Mouse (Mus musculus) intestine, embryonic 16.5 days (tissue): ENCODE measurements at regions not wholly inside any gene's neighbourhood (a gene's known extent, or its start where the extent isn't known, plus 50 kb on each side); places are given as distances from the start of the nearest gene placed in this dataset.

Experiments
- ATAC-seq: fragments of 200-750 bp; cut with Nextera tagmentation; 2 replicates; pipeline ENCODE4 v1.8.0; 2017; ENCODE audit warnings: moderate TSS enrichment, moderate library complexity
- H3K27ac ChIP-seq: fragments of 300-500 bp; sonication (generic); 2 replicates; pipeline ENCODE4 v1.5.1; 2014; ENCODE audit warnings: mild to moderate bottlenecking, low read length
- H3K27me3 ChIP-seq: fragments of 300-500 bp; sonication (generic); replicated peaks from 2 replicates; pipeline ENCODE4 v1.6.1; 2014; ENCODE audit warnings: low read length, control low read depth, mixed read lengths; ENCODE audit not compliant: control insufficient read depth, insufficient read depth
- H3K36me3 ChIP-seq: fragments of 300-500 bp; sonication (generic); 2 replicates; pipeline ENCODE4 v1.6.1; 2014; ENCODE audit warnings: low read length, control low read depth; ENCODE audit not compliant: control insufficient read depth, insufficient read depth
- H3K4me1 ChIP-seq: fragments of 300-500 bp; sonication (generic); 2 replicates; pipeline ENCODE4 v1.6.1; 2014; ENCODE audit warnings: low read length, control low read depth, mixed read lengths; ENCODE audit not compliant: control insufficient read depth, insufficient read depth
- H3K4me2 ChIP-seq: fragments of 300-500 bp; sonication (generic); 2 replicates; pipeline ENCODE4 v1.6.1; 2014; ENCODE audit warnings: low read depth, low read length, control low read depth
- H3K4me3 ChIP-seq: fragments of 300-500 bp; sonication (generic); 2 replicates; pipeline ENCODE4 v1.5.1; 2014; ENCODE audit warnings: mild to moderate bottlenecking, low read length
- H3K9ac ChIP-seq: fragments of 300-500 bp; sonication (generic); 2 replicates; pipeline ENCODE4 v1.6.1; 2014; ENCODE audit warnings: low read depth, low read length
- H3K9me3 ChIP-seq: fragments of 300-500 bp; sonication (generic); 2 replicates; pipeline ENCODE4 v1.6.1; 2016; ENCODE audit warnings: low read length, control low read depth; ENCODE audit not compliant: control insufficient read depth
- WGBS: fragments of 180-500 bp; shearing (Covaris S2); extraction: QIAGEN DNeasy Blood & Tissue Kit; methylation state at CpG from one replicate; pipeline ENCODE4 v1.1.7; 2014; 5-methylcytosine and 5-hydroxymethylcytosine counted together

DNA sequence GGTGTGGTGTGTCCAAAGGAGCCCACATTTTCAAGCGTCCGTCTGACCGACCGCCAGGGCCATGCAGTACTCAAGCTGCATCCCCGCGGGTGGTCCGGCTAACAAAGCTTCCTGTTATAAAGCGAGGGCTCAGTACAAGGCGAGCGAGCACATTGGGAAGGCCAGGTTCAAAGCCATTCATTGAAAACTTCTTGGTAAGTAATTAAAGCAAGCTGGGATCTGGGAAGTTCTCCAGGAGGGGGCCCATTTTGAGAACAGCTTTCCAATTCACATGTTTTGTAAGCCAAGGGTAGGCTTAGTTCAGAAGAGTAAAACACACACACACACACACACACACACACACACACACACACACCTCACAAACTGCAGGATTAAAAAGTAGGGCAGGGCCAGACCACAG lies 57.3 kb upstream of the Prep start:
- 58% methylated on average over 10 of the region's 10 CpGs for WGBS
- H3K9ac ChIP-seq: no peak overlapping the region
- no peak overlapping the region for H3K4me2 ChIP-seq
- H3K9me3 ChIP-seq: no peaks in the 10 kb centered on the region
- no peak for ATAC-seq
- H3K27me3 ChIP-seq: no peaks in the 10 kb centered on the region
- H3K27ac ChIP-seq: no peak overlapping the region
- no peaks in the 10 kb centered on the region; the same call in 1 of the 2 replicates for H3K4me1 ChIP-seq
- no peak overlapping the region for H3K4me3 ChIP-seq
- H3K36me3 ChIP-seq: no peaks in the 10 kb centered on the region

DNA sequence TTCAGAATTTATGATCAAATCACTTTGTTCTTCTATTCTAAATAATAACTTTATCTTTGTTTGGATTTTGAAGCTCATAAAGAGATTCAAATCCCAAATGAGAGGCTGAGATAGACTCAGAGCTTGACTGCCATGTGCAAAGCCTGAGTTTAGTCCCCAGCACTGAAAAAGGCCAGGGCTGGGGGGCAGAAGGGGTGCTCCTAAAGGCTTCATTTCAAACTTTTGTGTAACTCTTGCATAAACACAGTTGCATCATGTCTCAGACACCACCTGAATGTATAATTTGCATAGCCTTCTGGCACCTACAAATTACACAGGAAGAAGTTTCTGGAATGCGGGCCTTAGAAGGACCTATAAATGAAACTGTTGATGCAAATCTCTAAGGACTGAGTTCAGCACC lies 57.8 kb upstream of the Prep start:
- Histone ChIP-seq H3K4me1 (no peaks in the 10 kb centered on the region; the same call in 1 of the 2 replicates), H3K36me3 (no peaks in the 10 kb centered on the region), H3K4me3 (no peak overlapping the region), H3K9ac (no peak overlapping the region), H3K9me3 (no peaks in the 10 kb centered on the region), H3K27ac (no peak overlapping the region), H3K27me3 (no peaks in the 10 kb centered on the region), H3K4me2 (no peak overlapping the region)
- no peak for ATAC-seq
- 93% methylated on average over 1 of the region's 1 CpGs for WGBS

DNA sequence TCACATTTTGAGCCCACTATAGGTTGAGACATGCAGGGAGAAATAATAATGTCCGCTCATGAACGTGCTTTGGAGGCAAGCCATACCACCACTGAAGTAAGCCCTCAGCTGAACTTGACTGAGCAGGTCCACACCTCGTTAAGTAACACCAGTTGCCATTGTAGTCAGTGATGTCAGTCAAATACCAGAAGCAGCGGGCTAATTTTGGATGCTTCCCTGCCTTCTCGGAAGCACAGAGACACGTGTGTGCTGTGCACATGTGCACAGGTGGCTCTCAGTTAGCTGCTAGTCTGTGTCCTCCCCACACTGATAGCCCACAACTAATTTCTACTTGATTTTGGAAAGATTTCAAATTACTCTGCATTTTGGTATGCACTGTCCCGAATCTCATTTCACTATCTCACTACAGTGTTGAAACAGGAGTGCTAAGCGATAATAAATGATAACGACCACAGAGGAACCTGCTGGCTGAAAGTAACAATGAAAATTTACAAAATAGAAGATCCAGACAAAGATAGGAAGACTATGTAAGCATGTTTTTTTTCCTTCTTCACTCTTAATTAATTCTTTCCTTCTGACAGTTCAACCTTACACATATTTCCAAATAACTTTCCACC lies 62.9 kb upstream of the Prep start:
- 73% methylated on average over 9 of the region's 9 CpGs for WGBS
- Histone ChIP-seq H3K27me3 (no peaks in the 10 kb centered on the region), H3K4me2 (no peak overlapping the region), H3K36me3 (no peaks in the 10 kb centered on the region), H3K4me3 (no peak overlapping the region), H3K4me1 (peaks cover 14% of the 10 kb centered on the region), H3K9me3 (no peaks in the 10 kb centered on the region), H3K9ac (no peak overlapping the region), H3K27ac (no peak overlapping the region)
- ATAC-seq: no peak

DNA sequence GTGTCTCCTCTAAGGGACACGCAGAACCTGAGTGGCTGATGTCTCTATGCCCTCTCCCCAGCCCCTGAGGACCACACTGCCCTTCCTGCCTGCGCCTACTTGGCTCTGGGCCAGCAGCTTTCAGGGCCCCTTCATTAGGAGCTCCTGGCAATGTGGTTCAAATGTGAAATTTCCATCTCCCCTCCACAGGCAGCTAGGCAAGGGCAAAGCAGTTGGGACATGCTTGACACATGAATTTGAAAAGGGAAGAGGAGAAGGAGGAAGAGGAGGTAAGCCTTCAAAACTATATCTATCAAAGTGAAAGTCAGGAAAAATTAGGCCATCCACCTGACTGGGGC lies 63.7 kb upstream of the Prep start:
- no peaks in the 10 kb centered on the region for H3K27me3 ChIP-seq
- WGBS: 30% methylated on average over 2 of the region's 2 CpGs
- H3K27ac ChIP-seq: peak overlapping the region; percentile 68
- no peak for ATAC-seq
- H3K4me2 ChIP-seq: peak overlapping the region; percentile 22; the same call in 1 of the 2 replicates
- H3K4me3 ChIP-seq: no peak overlapping the region
- peak overlapping the region; percentile 54 for H3K9ac ChIP-seq
- H3K9me3 ChIP-seq: no peaks in the 10 kb centered on the region
- peaks cover 14% of the 10 kb centered on the region for H3K4me1 ChIP-seq
- H3K36me3 ChIP-seq: no peaks in the 10 kb centered on the region

DNA sequence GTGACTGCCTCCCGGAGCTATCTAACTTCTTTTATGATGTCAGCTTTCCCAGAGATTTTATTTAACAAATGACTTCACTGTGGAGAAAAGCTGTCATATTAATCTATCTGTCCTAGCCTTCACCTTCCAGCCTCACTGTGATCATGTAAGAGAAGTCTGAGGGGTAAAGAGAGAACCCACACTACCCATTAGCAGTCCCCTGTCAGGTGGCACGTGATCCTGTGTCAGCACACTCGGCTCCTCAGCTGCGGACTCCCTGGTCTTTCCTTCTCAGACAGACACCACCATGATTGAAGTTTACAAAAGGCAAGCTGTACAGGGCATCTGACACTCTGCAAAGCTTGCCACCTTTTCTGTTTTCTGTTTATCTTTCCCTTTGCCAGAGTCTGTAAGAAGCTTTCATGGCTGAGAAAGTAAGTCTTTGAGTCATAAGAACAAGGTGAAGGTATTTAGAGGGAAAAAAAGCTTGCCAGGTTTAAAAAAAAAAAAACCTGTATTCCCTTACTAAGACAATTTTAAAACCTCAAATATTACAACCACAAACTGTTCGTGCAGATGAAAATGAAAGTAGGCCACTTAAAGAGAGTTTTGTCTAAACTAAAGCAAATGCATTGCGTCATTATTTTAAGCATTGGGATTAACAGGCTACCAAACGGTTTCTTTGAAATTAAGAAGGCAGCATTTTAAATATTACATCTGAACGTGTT lies 64.2 kb upstream of the Prep start:
- H3K4me1 ChIP-seq: peaks cover 14% of the 10 kb centered on the region
- peak; percentile 39 for ATAC-seq
- peak overlapping the region; percentile 54 for H3K9ac ChIP-seq
- H3K4me2 ChIP-seq: peak overlapping the region; percentile 22; the same call in 1 of the 2 replicates
- no peaks in the 10 kb centered on the region for H3K9me3 ChIP-seq
- 29% methylated on average over 8 of the region's 8 CpGs for WGBS
- H3K27me3 ChIP-seq: no peaks in the 10 kb centered on the region
- H3K27ac ChIP-seq: peak overlapping the region; percentile 74
- no peak overlapping the region for H3K4me3 ChIP-seq
- H3K36me3 ChIP-seq: no peaks in the 10 kb centered on the region

DNA sequence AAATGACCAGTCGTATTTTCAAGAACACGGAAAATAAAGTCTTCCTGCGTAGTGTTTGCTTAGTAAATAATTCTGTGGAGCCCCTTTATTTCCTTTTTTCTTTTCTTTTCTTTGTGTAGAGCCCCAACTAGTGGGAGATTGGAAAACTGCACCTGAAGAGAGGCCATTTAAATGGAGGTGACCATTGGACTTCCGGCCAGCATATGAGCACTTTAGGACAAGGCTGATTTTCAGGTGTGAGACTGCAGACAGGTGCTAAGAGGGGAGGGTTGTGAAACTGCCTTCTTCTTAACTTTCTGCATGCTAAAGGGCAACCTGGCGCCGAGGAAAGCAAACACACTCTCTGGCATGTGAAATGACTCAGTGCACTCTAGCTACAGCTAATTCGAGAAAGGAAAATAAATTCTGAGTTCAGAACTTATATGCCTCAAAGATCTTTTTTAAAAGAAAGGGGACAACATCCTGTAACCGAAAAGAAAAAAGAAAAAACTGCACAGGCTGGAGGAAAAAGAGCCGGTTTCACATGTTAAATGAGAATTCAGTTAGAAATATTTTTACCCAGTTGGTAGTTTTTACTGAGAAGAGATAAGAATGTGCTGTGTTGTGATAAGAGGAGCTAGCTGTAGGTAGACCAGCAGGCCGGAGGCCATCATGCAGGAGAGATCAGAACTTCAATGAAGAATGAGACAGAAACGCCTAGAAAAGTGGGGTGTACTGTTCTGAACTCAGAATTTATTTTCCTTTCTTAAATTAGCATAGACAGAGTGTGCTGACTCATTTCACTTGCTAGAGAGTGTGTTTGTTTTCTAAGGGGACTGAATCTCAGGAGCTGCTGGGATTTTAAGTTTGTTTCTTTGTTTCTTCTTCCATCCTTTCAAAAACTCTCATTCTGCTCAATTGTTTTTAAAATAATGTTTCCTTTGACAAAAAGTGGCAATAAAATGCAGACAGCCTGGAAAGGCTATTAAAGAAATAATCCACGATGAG lies 65.8 kb upstream of the Prep start:
- Histone ChIP-seq H3K9me3 (no peaks in the 10 kb centered on the region), H3K27ac (peak overlapping the region; percentile 69), H3K9ac (peak overlapping the region; percentile 65), H3K36me3 (no peaks in the 10 kb centered on the region), H3K4me2 (peak overlapping the region; percentile 59), H3K4me1 (peaks cover 22% of the 10 kb centered on the region), H3K27me3 (no peaks in the 10 kb centered on the region), H3K4me3 (peak overlapping the region; percentile 34)
- peak; percentile 78 for ATAC-seq
- WGBS: 36% methylated on average over 12 of the region's 12 CpGs

DNA sequence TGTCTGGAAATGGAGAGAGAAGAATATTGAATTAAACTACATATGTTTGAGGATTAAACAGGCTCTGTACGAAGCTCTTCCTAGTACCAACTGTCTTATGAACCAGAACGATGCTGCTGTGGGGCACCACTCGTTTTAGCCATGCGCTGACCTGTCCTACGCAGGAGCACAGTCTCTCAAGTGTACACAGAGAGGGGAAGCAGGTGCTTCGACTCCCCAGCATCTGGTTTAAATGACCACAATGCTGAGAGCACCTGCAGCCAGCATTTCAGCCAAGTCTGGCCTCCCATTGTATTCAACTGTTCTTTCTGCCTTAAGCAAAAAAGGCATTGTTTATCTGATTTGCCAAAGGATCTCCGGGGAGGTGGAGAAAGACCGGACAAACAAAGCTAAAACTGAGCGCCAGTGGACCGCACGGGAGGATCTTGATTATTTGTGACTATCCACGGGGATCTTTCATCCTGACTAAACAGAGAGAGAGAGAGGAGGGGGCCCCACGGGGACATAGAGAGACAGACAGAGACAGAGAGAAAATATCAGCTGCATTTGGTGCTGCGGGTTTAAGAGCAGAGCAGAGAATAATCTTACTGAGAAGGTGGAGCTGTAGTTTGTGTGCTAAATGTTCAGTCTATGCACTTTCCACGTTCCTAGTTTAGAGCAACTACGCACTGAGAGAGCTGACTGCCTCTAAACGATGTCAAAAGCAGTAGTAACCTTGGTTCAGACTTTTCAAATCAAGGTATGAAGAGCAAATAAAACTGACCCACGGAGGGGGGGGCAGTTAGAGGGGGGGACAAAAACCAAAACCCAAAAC lies 66.8 kb upstream of the Prep start:
- Histone ChIP-seq H3K4me2 (peak overlapping the region; percentile 59), H3K9me3 (no peaks in the 10 kb centered on the region), H3K4me1 (peaks cover 27% of the 10 kb centered on the region), H3K36me3 (no peaks in the 10 kb centered on the region), H3K27me3 (no peaks in the 10 kb centered on the region), H3K4me3 (peak overlapping the region; percentile 34), H3K27ac (peak overlapping the region; percentile 69), H3K9ac (peak overlapping the region; percentile 65)
- peak; percentile 23; the same call in 1 of the 2 replicates for ATAC-seq
- 13% methylated on average over 18 of the region's 18 CpGs for WGBS

DNA sequence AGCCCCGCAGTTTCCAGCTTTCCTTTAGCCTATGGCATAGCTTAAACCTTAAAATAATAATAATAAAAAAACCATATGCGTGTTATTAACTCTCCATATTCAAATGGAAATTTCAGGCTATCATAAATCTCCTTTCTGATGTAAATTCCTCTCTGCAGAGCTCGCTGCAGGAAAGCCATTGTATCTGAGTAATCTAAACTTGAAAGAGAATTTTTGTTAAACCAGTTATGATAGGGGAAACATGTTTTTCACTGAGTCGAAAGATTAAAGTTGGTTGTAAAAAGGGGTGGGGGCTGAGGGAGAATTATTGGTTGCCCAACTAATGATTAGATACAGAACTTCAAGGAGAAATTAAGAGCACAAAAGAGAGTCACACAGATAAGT lies 69.1 kb upstream of the Prep start:
- Histone ChIP-seq H3K9ac (peak overlapping the region; percentile 51), H3K4me3 (peak overlapping the region; percentile 6), H3K9me3 (no peaks in the 10 kb centered on the region), H3K4me1 (peaks cover 36% of the 10 kb centered on the region), H3K4me2 (peak overlapping the region; percentile 40), H3K27me3 (no peaks in the 10 kb centered on the region), H3K36me3 (no peaks in the 10 kb centered on the region), H3K27ac (peak overlapping the region; percentile 78)
- no peak; the same call in none of the 2 replicates for ATAC-seq
- 4% methylated on average over 4 of the region's 4 CpGs for WGBS
